Mouse (Mus musculus): Measurements from ENCODE around the gene Ccdc93. TPM values are rescaled to one million over a fixed set of nuclear protein-coding genes. Genes with fewer than 3 reads are reported as not detected.
A peak's percentile ranks its signal among the peaks of the same experiment; 100 is the strongest.

Gene Ccdc93
- polyA plus RNA-seq, 1 experiment from 2014 or later: 14.9 TPM

DNA sequence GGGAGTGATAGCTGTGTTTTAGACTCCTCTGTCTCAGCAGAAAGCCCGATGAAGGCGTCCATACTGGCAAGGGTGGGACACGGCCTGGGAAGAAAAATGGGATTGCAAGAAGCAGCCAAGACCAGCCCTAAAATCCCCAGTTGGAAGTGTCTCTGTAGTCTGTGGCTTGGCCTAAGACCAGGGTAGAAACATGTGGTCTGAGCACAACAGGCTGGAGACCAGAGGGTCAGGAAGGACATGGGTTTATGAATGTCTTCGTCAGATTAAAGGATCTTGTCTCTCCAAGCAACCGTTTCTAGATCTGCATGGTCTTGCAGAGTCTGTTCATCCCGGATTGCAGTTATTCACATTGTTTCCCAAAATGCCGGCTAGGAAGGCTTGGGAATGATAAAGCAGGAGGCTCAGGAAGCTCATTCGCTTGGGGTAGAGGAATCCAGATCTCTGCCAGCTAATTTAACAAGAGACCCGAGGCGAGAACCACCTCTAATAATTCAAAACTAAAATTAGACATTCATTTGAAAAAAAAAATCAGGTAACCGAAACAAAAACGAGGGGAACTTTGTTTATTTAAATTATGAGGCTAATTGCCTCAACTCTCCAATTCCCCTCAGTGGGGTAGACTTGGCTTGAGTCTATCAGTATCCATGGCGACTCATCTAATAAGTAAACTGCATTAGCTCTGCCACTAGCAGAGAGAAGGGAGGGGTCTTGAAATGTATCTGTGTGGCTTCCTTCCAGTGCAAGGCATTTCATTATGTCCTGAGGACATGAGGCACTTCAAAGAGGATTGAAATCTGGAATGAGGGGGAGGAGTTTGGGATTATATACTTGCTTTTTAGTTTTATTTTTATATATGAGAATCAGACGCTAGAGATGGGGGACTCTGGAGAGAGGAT is 31.6 kb upstream of the Ccdc93 start:
- peak; percentile 57; the same call in 1 of the 2 replicates for ATAC-seq (ENCODE audit: low FRiP score)
- no peak overlapping the region for H3K4me2 ChIP-seq (replicated peaks)
- H3K27me3 ChIP-seq: no peaks in the 10 kb centered on the region
- no peak overlapping the region for H3K9ac ChIP-seq
- no peaks in the 10 kb centered on the region for H3K9me3 ChIP-seq (replicated peaks)
- 81% methylated on average over 14 of the region's 14 CpGs for WGBS
- H3K4me3 ChIP-seq: no peak overlapping the region
- H3K4me1 ChIP-seq: no peaks in the 10 kb centered on the region
- H3K36me3 ChIP-seq: no peaks in the 10 kb centered on the region
- no peak overlapping the region for H3K27ac ChIP-seq

GRCm38 (mm10) chr1:121400243-121400642 is 30.6 kb upstream of the Ccdc93 start:
- no peak overlapping the region for H3K4me2 ChIP-seq (replicated peaks)
- H3K4me1 ChIP-seq: no peaks in the 10 kb centered on the region
- no peak overlapping the region for H3K27ac ChIP-seq
- H3K36me3 ChIP-seq: no peaks in the 10 kb centered on the region
- no peak overlapping the region for H3K9ac ChIP-seq
- H3K27me3 ChIP-seq: no peaks in the 10 kb centered on the region
- H3K9me3 ChIP-seq (replicated peaks): no peaks in the 10 kb centered on the region
- 31% methylated on average over 4 of the region's 4 CpGs for WGBS
- ATAC-seq (ENCODE audit: low FRiP score): peak; percentile 33; the same call in 1 of the 2 replicates
- H3K4me3 ChIP-seq: no peak overlapping the region

GRCm38 (mm10) chr1:121419084-121419483 is 11.8 kb upstream of the Ccdc93 start:
- WGBS: 41% methylated on average over 4 of the region's 4 CpGs
- Histone ChIP-seq H3K4me3 (no peak overlapping the region), H3K4me1 (no peaks in the 10 kb centered on the region), H3K27me3 (no peaks in the 10 kb centered on the region), H3K27ac (no peak overlapping the region), H3K9me3 (replicated peaks) (no peaks in the 10 kb centered on the region), H3K9ac (no peak overlapping the region), H3K4me2 (replicated peaks) (no peak overlapping the region), H3K36me3 (no peaks in the 10 kb centered on the region)
- ATAC-seq (ENCODE audit: low FRiP score): no peak

GRCm38 (mm10) chr1:121419569-121420265 is 11.1 kb upstream of the Ccdc93 start:
- no peaks in the 10 kb centered on the region for H3K27me3 ChIP-seq
- 88% methylated on average over 12 of the region's 12 CpGs for WGBS
- H3K4me3 ChIP-seq: no peak overlapping the region
- no peak overlapping the region for H3K27ac ChIP-seq
- no peaks in the 10 kb centered on the region for H3K4me1 ChIP-seq
- H3K9ac ChIP-seq: no peak overlapping the region
- no peak overlapping the region for H3K4me2 ChIP-seq (replicated peaks)
- no peaks in the 10 kb centered on the region for H3K9me3 ChIP-seq (replicated peaks)
- H3K36me3 ChIP-seq: no peaks in the 10 kb centered on the region
- no peak for ATAC-seq (ENCODE audit: low FRiP score)

- H3K9me3 ChIP-seq (replicated peaks): no peaks in the 10 kb centered on the region
- no peak for ATAC-seq (ENCODE audit: low FRiP score)
- H3K27me3 ChIP-seq: no peaks in the 10 kb centered on the region
- H3K4me1 ChIP-seq: peaks cover 16% of the 10 kb centered on the region
- 0 out of 2 replicates have a peak, but pooled peaks cover 2% of the 10 kb centered on the region for H3K36me3 ChIP-seq
- H3K4me3 ChIP-seq: peak overlapping the region; percentile 90
- H3K27ac ChIP-seq: no peak overlapping the region
- WGBS: 27% methylated on average over 6 of the region's 6 CpGs
- H3K4me2 ChIP-seq (replicated peaks): peak overlapping the region; percentile 80
- no peak overlapping the region for H3K9ac ChIP-seq
Measured at GRCm38 (mm10) chr1:121430183-121430937, 489 bp upstream of the Ccdc93 start.

GRCm38 (mm10) chr1:121435981-121436380 is 5.1 kb downstream of the Ccdc93 start:
- no peak for ATAC-seq (ENCODE audit: low FRiP score)
- Histone ChIP-seq H3K4me1 (peaks cover 10% of the 10 kb centered on the region), H3K4me2 (replicated peaks) (no peak overlapping the region), H3K9me3 (replicated peaks) (no peaks in the 10 kb centered on the region), H3K27ac (no peak overlapping the region), H3K36me3 (peaks cover 21% of the 10 kb centered on the region), H3K9ac (no peak overlapping the region), H3K4me3 (no peak overlapping the region), H3K27me3 (no peaks in the 10 kb centered on the region)
- WGBS: 91% methylated on average over 7 of the region's 7 CpGs

DNA sequence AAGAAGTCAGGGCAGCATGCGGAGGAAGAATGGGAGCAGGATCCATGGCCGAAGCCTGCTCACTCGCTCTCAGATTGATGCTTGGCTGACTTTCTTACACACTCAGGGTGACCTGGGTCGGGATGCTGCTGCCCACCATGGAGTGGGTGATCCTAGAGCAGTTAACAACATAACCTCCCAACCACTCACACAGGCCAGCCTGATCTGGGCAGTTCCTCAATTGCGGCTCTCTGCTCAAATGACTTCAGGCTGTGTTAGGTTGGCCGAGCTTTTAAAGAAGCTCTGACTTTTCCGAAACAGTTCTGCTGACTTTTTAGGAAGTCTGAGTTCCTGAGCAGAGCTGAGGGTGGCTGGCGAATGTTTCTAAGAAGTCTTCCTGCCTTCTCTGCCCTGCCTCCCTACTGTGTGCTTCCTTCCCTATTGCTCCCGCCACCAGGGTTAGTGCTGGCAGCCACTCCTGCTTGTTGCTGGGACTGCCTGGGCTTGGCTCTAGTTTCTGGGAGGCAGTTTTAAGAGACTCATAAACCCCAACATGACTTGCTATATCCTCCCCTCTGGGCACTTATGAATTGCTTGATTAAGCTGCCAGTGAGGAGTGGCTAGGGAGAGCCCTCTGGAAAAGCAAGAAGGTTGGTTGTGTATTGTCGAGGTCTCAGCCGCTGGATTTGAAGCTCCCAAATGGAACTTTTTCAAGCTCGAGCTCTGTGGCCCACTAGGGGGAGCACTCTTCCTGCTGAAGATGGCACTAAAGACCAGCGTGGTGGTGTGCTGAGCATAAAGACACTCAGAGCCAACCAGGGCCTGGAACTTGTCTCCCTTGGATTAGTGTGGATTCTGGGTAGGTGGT is 9.9 kb downstream of the Ccdc93 start:
- H3K36me3 ChIP-seq: peaks cover 46% of the 10 kb centered on the region
- H3K4me2 ChIP-seq (replicated peaks): no peak overlapping the region
- no peak overlapping the region for H3K4me3 ChIP-seq
- WGBS: 66% methylated on average over 13 of the region's 13 CpGs
- H3K9me3 ChIP-seq (replicated peaks): no peaks in the 10 kb centered on the region
- H3K9ac ChIP-seq: no peak overlapping the region
- no peak overlapping the region for H3K27ac ChIP-seq
- no peaks in the 10 kb centered on the region for H3K4me1 ChIP-seq
- ATAC-seq (ENCODE audit: low FRiP score): 0 out of 2 replicates have a peak, but pooled peaks have one; percentile 39
- H3K27me3 ChIP-seq: no peaks in the 10 kb centered on the region

DNA sequence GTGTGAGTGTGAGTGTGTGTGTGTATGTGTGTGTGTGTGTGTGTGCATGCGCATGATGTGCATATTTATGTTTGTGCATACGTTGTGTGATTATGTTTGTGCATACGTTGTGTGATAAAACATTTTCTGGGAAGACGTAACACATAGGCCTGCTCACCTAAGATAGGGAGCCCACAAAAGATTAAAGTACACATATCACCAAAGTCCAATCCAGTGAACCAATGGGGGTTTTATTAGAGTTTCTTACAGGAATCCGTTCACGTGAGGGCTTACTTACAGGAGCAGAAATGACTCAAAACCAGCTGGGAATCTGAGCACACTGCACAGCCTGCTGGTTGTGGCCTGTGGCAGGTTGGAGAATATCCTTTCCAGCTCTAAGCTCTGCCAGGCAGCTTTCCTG is 13.3 kb downstream of the Ccdc93 start:
- H3K4me3 ChIP-seq: no peak overlapping the region
- whole genome bisulfite sequencing: 94% methylated on average over 6 of the region's 6 CpGs
- H3K9ac ChIP-seq: no peak overlapping the region
- peaks cover 61% of the 10 kb centered on the region for H3K36me3 ChIP-seq
- no peaks in the 10 kb centered on the region for H3K27me3 ChIP-seq
- H3K27ac ChIP-seq: no peak overlapping the region
- ATAC-seq (ENCODE audit: low FRiP score): no peak
- no peak overlapping the region for H3K4me2 ChIP-seq (replicated peaks)
- H3K9me3 ChIP-seq (replicated peaks): no peaks in the 10 kb centered on the region
- no peaks in the 10 kb centered on the region for H3K4me1 ChIP-seq

- Histone ChIP-seq H3K4me2 (replicated peaks) (no peak overlapping the region), H3K27ac (no peak overlapping the region), H3K27me3 (no peaks in the 10 kb centered on the region), H3K9ac (no peak overlapping the region), H3K4me1 (no peaks in the 10 kb centered on the region), H3K4me3 (no peak overlapping the region), H3K36me3 (peaks cover 73% of the 10 kb centered on the region), H3K9me3 (replicated peaks) (no peaks in the 10 kb centered on the region)
- ATAC-seq (ENCODE audit: low FRiP score): no peak
- whole genome bisulfite sequencing: 95% methylated on average over 10 of the region's 10 CpGs
Measured at GRCm38 (mm10) chr1:121447216-121447615, 16.4 kb downstream of the Ccdc93 start.

DNA sequence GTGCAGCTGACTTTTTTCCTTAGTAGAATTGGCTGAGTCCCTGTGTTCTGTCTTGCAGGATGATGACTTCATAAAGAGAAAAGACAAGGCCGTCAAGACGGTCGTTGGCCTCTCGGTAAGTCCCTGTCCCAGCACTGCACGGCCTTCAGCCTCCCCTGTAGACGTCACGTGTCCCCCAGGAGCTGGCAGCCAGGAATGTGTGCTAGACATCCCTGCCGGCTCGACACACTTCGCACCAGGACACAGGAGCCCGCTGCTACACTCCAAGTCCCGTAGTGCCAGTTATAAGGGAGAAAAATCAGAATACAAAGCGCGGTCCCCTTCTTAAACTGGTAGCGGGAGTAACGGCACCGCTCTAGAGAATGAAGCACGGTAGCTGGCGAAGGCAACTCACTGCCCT is 17.3 kb downstream of the Ccdc93 start:
- H3K36me3 ChIP-seq: peaks cover 64% of the 10 kb centered on the region
- no peak overlapping the region for H3K27ac ChIP-seq
- ATAC-seq (ENCODE audit: low FRiP score): no peak
- WGBS: 93% methylated on average over 19 of the region's 19 CpGs
- H3K9me3 ChIP-seq (replicated peaks): no peaks in the 10 kb centered on the region
- no peak overlapping the region for H3K9ac ChIP-seq
- H3K4me1 ChIP-seq: no peaks in the 10 kb centered on the region
- no peak overlapping the region for H3K4me3 ChIP-seq
- no peak overlapping the region for H3K4me2 ChIP-seq (replicated peaks)
- no peaks in the 10 kb centered on the region for H3K27me3 ChIP-seq

DNA sequence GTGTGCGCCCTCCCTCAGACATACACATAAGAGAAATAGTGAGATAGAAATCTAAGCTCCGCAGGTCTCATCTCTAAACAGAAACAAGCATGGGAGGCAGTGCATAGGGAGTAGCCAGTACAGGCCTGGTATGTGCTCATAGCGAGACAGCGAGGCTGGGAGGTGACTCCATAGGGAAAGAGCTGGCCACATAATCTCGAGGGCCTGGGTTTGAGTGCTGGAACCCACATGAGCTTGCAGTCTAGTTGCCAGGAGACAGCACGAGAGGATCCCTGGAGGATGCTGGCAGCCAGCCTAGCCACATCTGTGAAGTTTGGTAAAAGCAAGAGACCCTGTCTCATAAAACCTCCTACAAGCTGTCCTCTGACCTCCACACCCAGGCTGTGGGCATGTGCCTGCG is 20.2 kb downstream of the Ccdc93 start:
- Histone ChIP-seq H3K36me3 (peaks cover 44% of the 10 kb centered on the region), H3K4me3 (no peak overlapping the region), H3K4me2 (replicated peaks) (no peak overlapping the region), H3K27ac (no peak overlapping the region), H3K4me1 (no peaks in the 10 kb centered on the region), H3K9me3 (replicated peaks) (no peaks in the 10 kb centered on the region), H3K27me3 (no peaks in the 10 kb centered on the region), H3K9ac (no peak overlapping the region)
- ATAC-seq (ENCODE audit: low FRiP score): no peak
- 83% methylated on average over 7 of the region's 7 CpGs for WGBS
